Mouse (Mus musculus): ENCODE data around the gene Cenpo.

DNA sequence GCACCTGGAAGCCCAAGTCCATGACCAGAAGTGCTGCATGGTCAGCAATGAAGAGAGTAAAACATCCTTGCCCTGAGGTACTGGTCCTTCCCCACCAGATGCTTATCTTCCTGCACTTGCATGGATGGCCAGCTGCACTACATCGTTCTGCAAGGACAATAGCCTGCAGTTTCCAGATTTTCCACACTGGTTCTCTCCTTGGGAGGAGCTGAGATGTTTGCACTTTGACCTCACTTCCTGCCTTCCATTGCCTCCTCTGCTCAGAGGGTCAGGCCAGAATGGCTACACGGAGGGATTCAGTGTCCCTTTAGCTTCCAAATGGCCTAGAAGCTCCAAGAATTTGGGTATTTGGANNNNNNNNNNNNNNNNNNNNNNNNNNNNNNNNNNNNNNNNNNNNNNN, 49.4 kb downstream of the Cenpo start:
- TF ChIP-seq POLR2A (IDR thresholded peaks at IDR 0.05; ENCODE audit: low read depth, low read length) (no peak), CTCF (IDR thresholded peaks at IDR 0.05; ENCODE audit: extremely low read depth, insufficient read length, insufficient replicate concordance, low read depth, low read length) (no peak)

Data from small intestine, adult 2 months (tissue).